Mouse (Mus musculus) activated CD4-positive, CD25-positive, alpha-beta regulatory T cell, adult 4 months (primary cell): ENCODE measurements around the gene Gse1. TPM values are rescaled to one million over a fixed set of nuclear protein-coding genes. Genes with fewer than 3 reads are reported as not detected.
A peak's percentile ranks its signal among the peaks of the same experiment; 100 is the strongest.

ENCODE experiments used
- ATAC-seq: one replicate; pipeline ENCODE4 v1.8.0; 2017
- polyA plus RNA-seq, 2 experiments: library from polyadenylated mRNA; unstranded; fragments of 100-300 nt; shearing (Covaris generic); gene quantifications; one replicate each; pipeline ENCODE4 v1.2.1; 2017

The Gse1 gene
- polyA plus RNA-seq, 2 experiments from 2014 or later: 2.9 to 4.1 TPM

DNA sequence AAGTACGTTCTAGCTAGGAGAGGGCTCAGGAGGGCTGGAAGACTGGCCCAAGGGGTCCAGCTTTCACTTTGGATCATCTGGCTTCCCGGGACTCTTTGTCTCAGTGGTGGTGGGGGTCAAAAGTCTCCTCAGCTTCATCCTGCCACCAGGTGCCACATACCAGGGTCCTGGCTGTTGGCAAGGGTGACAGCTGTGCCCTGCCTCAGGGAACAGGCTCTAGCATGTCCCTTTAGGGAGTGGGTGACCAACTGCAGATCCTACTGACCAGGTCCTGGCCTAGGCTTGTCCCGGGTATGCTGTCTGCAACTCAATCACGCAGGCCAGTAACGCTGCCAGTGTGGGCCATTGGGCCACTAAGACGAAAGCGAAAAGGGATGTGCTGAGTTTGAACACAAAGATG lies 15.7 kb upstream of the Gse1 start:
- ATAC-seq: no peak

DNA sequence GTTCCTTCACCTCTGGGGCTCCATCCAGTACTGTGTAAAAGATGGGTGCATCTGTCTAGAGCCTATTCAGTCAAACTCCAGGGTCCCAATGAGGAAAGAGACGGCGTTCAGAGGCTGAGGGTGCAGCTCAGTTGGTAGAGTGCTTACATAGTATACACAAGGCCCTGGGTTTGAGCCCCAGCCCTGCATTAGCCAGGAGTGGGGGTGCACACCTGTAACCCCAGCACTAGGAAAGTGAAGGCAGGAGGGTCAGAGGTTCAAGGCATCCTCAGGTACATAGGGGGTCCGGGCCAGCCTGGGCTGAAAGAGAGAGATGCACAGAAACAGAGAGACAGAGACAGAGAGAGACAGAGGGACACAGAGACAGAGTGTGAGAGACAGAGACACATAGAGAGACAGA lies 15.0 kb upstream of the Gse1 start:
- no peak for ATAC-seq

DNA sequence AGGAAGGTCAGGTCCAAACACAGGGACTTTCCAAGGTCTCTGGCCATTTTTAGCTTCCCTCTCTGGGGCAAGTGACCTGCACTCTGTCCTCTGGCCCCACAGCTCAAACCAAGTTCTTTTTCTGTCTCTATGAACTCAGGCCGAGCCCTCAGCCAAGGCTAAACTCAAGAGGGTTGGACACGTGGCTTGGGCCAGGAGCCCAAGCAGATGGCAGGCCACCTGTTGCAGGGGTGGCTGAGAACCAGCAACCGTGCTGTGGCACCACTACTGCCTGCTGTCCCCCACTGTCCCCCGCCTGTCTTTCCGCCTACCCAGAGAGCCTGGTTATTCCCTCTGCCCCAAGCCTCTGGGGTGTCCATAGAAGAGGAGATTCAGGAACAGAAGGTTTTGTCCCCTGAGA lies 14.3 kb upstream of the Gse1 start:
- no peak for ATAC-seq

DNA sequence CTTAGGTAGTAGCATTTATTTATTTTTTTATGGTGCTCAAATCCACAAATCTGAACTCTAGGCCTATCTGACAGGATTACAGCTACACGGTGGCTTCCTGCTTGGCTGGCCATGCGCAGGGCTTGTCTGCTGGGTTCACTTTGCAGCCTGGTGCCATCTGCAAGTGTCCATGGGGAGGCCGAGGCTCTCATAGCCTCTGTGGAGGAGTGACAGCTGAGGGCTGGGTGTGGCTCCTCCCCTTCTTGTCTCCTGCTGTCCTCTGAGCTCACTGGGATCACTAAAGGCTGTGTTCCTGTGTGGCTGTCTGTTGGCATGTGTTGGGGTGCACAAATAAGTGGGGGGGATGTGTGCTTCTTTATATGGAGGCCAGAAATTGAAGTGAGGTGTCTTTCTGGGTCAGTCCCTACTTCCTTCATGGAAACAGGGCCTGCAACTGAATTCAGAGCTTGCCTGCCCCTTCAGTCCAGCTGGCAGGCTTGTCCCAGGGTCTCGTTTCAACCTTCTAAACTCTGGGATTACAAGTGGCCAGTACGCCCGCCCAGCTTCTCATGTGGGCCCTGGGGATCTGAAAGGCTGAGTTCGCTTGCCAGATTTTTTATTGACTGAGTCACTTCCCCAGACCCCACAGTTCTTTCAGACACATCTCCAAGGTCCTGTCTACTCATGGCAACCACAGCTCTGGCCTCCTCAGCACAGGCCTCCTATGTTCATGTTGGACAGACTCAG lies 12.7 kb upstream of the Gse1 start:
- no peak for ATAC-seq

DNA sequence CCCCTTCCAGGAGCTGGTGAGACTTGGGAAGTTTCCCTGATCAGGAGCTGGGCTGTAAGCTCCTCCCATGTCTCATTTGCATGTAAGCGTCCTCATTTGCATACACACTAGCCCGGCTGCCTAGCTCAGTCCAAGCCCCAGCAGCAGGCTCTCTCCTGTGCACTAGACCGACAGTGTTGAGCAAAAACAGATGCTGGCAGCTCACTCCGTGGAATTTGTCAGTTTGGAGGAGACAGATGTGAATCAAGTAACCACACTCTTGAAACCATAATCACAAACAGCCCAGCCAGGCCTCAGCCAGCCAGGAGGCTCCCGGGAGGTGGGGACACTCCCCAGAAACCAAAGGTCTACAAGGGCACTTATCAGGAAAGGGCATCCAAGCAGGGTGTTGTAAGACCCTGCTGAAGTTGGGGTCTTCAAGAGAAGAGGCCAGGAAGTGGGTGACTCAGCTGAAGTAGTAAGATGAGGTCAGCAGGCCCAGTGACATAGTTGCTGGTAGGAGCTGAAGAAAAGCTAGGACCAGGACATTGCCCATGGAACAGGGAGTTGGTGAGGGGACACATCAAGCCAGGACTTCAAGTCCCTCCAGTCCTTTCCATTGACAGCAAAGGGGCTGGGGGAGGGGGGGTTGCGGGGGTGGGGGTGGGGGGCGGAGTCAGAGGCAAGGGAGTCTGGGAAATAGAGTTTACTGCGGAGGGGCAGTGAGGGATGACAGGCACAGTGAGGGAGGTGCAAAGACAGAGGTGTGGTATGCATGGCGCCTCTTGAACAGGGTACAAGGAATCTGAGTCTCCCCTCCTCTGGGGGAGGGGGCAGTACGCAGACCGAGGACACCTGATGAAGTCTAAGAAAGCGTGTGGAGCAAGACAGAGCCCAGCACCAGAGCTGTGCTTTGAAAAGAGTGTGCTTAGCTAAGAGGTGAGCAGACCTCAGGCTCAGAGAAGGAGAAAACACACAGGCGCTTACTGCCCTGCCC lies 11.1 kb upstream of the Gse1 start:
- no peak for ATAC-seq

DNA sequence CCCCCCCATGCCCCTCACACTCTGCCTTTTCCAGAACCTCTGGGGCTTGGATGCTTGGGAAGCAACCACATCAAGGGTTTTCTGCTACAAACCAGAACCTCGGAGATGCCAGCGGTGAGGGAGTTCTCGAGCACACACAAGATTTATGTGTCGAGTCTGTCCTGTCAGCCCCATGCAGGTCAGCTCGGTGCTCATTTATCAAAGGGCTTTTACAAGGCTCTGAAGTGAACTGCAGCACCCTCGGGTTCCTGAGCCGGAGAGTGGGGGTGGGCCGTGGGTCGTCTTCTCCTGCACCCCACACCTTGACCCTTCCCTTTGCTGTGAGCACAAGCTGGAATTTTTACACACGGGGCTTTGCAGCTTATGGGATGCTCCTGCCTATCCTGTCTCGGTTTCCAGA lies 5.7 kb upstream of the Gse1 start:
- no peak for ATAC-seq

DNA sequence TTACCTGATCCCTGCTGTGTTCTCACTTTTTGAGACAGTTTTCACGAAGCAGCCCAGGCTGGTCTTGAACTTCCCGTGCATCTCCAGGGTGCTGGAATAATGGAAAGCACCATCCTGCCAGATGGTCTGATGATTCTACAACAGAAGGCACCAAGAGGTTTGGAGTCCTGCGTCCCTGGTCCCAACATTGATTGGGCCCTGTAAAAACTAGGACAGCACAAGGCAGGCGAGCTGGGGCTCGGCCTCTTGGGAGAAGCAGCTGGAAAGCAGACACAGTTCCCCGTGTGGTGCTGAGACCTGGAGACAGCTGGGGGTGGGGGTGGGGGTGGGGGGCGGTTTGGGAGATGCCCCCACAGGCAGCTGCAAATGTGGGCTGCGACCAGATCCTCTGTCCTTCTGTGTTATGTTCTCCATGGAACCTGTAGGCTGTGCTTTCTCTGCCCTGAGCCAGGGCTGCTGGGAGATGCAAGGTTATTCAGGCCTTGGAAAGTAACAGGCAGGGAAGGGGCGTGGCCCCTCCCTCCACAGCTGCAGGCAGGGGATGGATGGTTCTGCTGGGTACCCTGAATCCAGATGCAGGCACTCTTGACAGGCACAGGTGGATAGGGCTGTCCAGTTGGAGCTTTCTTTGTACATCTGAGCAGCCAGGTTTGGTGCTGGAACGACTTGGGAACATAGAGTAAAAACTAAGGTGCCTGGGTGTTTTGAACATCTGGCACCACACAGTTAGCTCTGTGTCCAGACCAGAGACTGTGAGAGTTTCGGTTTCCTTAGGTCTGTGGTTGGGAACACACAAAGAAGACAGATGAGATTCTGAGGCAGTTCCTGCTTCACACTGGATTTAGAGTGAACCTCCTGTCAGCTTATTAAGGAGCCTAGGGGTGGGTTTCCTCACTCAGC lies 3.5 kb upstream of the Gse1 start:
- no peak for ATAC-seq

DNA sequence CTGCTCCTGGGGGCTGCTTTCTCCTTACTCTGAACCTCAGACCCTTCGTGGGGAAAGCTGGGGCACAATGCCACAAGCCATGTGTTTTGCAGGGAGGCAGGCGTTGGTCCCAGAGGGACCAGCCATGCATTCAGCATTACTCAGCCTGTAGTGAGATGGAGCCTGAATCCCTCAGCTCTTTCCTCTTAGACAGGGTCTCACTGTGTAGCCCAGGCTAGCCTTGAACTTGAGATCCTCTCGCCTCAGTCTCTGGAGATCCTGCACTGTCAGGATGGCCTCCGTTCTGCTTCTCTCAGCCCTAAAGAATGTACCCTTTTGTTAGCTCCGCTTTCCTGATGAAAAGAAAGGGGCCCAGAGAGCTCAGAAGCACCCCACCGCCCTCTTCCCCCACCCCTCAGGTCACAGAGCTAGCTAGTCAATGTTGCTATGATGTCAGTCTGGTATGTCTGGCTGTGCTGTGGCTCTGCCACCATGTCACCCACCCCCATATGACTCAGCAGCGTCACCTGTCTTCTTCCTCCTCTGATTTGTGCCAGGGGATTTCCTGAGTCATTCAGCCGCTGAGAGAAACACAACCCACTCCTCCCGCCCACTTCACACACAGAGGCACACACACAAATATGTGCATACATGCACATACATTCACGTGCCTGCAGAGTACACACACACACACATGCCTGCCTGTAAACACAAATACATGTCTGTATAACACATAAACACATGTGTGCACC lies 2.7 kb upstream of the Gse1 start:
- peak; percentile 43 for ATAC-seq

DNA sequence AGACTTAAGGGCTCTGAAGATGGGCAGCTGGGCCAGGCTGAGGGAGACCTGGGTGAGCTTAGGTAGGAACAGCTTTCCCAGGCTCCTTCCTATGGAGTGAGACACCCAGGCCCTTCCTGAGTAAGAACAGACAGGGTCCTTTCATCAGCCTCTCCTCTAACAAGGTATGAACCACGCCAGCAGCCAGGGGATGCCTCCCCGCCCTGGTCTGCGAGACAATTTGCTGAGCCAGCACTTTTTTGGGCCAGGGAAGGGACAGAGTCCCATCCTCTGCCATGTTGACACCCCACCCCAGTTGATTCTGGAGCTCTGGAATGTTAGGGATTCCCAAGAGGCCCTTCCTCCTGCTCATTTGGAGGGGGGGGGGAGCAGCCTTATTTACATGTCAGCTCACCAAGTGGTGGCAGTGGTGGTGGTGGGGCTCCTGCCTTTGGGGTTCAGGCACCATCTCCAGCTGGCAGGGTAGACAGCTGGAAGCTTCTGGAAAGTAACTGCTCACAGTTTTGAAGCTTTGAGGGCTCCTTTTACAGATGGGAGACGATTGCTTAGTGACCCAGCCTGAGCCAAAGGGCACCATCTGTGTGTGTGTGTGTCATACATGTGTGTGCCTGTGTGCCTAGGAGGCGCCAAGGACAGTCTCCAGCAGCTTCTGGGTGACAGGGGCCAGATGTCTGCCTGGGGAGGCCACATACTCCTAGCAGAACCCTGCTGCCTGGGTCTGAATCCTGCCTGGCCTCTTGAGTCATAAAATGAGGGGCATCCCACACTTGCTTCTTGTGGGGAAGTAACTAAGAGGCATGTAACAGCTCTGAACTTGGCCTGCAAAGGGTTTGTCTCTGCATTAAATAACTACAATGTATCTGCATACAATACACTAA lies 1.3 kb upstream of the Gse1 start:
- ATAC-seq: no peak

DNA sequence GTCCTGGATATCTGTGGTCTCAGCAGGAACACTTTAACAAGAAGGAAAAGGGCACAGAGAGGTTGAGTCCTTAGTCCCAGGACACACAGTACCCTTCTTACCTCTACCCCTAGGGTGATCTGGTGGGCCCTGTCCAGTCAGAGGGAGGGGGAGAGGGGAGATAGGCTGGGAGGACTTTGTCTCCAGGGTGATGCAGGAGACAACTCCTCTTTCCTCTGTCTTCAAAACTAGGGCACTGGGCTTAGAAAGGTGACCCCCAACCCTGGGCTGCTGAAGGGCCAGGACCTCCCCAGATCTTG lies 729 bp upstream of the Gse1 start:
- ATAC-seq: no peak

DNA sequence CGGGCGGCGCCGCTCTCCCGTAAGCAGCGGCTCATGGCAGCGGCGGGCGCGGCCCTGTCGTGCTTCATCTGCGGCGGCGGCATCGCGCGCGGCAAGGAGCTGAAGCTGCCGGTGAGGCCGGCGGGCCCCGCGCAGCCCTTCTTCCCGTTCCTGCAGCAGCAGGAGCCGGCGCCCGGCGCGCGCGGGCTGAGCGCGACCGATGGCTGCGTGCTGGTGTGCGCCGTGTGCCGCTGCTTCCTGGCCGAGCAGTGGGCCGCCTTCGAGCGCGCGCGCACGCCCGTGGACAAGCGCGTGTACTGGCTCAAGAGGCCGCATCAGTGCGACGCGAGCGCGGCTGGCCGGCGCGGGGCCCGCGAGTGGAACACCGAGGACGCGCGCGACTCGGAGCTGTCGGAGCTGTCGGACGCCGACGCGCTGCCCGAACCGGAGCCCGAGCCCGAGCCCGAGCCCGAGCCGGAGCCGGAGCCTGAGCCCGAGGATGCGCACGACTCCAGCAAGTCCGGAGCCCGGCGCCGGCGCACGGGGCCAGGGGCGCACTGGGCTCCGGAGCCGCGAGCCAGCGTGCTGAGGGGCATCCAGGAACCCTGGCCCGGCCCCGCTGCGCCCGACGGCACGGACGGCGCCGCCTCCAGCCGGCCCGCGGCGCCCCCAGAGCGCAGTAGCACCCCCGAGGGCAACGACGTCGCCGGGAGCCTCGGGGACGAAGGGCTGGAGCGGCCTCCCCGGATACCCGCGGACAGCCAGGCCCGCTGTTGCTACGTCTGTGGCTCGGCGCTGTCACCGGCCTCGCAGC lies 721 bp downstream of the Gse1 start:
- no peak for ATAC-seq

DNA sequence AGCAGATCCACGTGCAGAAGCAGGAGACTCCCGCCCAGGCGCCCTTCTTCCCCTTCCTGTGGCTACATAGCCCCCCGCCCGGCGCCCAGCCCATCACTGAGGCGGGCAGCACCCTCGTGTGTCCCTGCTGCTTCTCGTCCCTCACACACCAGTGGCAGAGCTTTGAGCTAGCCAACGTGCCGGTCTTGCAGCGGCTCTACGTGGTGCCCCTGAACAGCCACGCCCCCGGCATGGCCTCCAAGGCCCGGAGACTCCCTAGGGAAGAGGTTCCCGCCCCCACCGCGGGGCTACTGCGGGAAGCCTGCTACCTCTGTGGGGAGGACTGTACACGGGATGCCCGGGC lies 1.3 kb downstream of the Gse1 start:
- no peak for ATAC-seq

DNA sequence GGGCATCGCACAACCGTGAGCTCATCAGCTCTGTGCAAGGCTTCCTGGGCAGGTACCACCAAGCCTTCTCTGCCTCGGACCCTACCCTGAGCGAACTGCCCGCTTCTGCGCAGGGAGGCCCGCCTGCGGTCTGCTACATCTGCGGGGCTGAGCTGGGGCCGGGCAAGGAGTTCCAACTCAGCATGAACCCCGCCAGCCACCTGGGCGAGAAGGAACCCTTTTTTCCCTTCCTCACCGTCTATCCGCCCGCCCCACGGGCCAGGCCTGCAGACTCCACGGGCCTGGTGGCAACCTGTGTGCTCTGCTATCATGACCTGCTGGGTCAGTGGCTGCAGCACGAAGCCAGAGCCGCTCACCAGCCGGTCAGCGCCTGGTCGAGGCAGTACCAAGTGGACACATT lies 1.8 kb downstream of the Gse1 start:
- ATAC-seq: no peak

DNA sequence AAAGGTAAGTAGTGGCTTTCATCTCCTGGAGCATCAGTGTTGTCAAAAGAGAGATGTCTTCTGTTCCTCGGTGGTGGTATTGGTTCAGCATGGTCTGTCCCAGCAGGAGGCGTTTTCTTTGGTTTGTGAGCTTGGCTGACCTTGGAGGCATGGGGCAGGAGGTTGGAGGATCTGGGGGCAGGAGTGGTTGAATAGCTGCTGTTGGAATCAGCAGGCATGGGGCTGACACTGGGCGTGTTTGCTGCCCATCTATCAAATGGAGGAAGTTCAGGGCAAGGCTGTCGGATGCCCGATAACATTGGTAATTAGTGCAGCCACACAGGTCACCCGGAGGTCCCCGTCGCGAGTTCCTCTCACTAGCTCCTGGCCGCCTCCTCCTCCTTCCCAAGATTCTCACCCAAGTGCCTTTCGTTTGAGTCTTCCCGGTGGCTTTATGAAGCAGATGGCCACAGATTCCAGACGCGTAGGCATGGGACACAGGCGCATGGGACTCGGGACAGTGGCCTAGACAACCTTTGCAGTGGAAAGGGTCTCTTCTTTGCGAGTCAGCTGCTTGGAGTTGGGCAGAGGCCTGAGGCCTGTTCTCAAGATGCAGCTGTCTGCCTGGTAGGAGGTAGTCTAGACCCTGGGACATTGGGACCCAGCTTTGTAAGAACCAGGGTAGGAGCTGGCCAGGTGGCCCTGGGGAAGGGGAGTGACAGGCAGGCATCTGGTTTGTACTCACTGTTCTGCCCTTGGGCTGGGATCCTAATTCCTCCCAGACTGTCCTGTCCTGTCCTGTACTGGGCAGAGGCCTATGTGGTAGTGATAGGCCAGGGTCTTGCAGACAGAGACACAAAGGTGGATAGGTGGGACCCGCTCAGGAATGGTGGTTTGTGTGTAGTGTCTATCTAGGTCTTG lies 2.7 kb downstream of the Gse1 start:
- ATAC-seq: no peak

DNA sequence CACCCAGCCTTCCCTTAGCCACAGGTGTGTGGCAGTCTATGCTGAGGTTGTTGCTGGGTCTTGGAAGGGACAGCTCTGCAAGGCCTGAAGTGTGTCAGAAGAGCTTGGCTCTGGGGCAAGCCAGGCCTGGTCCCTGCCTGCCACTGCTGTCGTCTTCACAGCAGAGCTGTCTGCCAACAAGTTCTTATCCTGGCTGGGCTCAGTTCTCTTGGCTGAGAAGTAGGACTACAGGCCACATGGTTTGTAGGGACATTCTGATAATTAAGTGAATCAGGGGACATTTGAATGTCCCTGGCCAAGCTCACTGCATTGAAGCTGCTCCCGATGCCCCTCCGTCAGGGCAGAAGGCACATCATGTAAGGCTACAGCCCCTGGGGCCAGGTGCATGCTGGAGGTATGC lies 3.6 kb downstream of the Gse1 start:
- ATAC-seq: no peak

DNA sequence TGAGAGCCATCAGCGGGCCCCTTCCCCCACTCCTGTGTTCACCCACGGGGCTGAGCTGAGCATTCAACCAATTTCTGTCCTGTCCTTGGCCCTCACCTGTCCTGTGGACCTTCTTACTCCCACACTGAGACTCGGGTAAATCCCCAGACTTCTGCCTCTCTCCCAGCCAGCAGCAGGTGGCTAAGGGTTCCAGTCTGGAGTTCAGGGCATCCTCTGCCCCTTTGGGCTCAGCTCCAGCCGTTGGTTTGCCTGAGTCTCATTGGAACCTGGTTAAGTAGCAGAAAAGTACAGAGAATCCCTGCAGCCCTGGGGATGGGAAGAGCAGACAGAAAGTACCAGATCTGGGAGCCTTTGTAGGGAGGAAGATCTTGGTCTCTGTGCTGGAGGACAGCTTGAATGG lies 4.1 kb downstream of the Gse1 start:
- ATAC-seq: no peak

DNA sequence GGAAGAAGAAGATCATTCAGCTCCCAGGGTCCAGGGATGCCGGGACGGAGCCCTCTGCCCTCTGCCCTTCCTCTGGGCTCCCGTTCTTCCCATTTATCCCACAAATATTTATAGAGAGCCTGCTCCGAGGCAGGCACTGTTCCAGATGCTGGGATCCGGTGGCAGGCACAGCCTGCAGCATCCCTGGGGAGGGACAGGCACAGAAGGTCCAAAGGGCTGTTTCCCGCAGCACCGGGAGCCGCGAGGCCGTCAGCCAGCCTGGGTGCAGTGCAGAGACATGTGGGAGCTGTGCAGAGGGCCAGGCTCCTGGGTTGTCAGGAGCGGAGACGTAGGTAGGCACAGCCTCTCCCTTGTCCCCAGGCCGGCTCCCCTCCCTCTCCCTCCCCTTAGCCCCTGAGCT lies 4.7 kb downstream of the Gse1 start:
- no peak for ATAC-seq

DNA sequence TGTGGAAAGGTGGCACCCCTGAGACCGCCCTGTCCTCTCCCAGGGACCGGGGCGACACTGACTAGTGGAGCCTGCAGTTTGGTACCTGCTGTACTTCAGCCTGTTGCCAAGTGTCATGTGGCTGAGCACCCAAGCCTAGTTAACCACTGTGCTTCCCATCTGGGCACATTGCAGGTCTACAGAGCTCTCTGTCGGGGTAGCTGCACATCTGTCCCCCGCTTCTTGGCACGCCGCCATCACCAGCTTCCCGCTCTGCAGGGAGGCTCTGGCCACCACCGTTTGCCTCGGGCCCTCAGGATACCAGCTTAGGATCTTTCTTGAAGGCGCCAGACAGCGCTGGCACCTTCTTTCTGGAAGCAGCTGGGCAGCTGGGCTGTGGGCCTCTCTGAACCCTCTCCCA lies 6.2 kb downstream of the Gse1 start:
- ATAC-seq: no peak

DNA sequence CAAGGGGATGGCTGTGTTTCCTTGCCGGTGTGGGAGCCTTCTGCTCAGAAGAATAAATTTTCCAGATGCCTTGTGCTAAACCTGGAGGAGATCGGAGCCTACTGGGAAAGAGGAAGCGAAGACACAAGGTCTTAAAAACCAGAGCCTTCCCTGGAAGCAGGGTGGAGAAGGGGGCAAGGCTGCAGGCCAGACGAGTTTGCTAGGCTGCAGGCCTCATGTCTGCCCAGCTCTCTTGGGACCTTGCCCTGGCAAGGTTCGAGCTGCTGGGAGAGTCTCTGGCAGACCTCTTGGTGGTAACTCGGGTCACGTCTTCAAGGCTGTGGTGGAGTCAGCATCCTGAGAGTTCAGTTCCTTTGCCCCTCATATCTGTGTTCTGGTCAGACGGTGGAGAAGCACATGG lies 6.6 kb downstream of the Gse1 start:
- no peak for ATAC-seq

DNA sequence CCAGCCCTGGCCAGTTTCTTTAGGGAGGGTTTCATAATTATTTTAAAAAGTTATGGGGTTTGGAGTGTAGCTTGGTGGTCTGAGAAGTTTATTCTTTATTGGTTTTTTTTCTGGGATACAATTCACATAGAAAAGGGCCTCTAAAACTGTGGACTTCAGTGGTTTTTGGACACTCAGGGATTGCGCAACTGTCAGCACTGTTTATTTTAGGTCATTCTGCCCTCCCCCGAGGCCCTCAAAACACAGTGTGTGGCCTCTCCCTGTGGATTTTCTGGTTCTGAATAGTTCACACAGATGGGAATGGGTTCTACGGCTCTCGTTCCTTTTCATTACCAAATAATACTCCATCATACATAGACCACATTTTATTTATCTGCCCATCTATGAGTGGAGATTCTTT lies 15.0 kb downstream of the Gse1 start:
- ATAC-seq: no peak
